Mouse (Mus musculus) cortical plate, adult 2 months (tissue): ENCODE data around the gene Atp2a2.

Experiments
- CTCF ChIP-seq: fragments of 200-500 bp; IDR thresholded peaks from 2 replicates; pipeline ENCODE4 v1.5.1; 2011; ENCODE audit warnings: mild to moderate bottlenecking, control low read depth, low read length; ENCODE audit not compliant: insufficient read depth; ENCODE audit errors: extremely low read depth
- POLR2A ChIP-seq: fragments of 200-500 bp; IDR thresholded peaks from 2 replicates; pipeline ENCODE4 v1.6.1; 2011; ENCODE audit warnings: mild to moderate bottlenecking, low read length, control low read depth; ENCODE audit not compliant: insufficient read depth; ENCODE audit errors: extremely low read depth

- TF ChIP-seq POLR2A (no peak), CTCF (no peak)
Measured at GRCm38 (mm10) chr5:122509608-122510007, 7.6 kb upstream of the Atp2a2 start.
